Mouse (Mus musculus): ENCODE results near the gene Gabbr1. TPM values are rescaled to one million over a fixed set of nuclear protein-coding genes. Genes with fewer than 3 reads are reported as not detected.

Gabbr1 gene
- total and polyA plus RNA-seq, 3 experiments, result 2.1 to 11.6 (median 4.7) TPM

DNA sequence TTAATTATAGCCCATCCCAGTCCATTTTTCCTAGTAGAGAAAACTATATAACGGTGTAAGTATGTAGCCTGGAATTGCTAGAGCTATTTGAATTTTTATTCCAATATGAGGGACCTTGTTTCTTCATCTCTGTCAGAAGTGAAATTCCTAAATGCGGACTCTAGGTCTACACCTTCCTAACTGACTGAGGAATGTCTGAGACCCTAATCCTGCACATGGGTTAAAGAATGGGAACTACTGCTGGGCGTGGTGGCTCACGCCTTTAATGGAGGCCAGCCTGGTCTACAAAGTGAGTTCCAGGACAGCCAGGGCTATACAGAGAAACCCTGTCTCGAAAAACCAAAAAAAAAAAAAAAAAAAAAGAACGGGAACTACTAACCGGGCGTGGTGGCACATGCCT lies 16.6 kb upstream of the Gabbr1 start:
- Histone ChIP-seq H3K27me3 (replicated peaks) (no peaks in the 10 kb centered on the region), H3K9ac (ENCODE audit: insufficient read depth, low read depth) (peak overlapping the region; percentile 53; the same call in 1 of the 2 replicates), H3K79me2 (replicated peaks; ENCODE audit: control insufficient read depth, extremely low read depth, insufficient read depth, poor library complexity, severe bottlenecking) (no peaks in the 10 kb centered on the region), H3K4me2 (ENCODE audit: insufficient read depth, low read depth, poor library complexity, severe bottlenecking) (no peak overlapping the region; the same call in 1 of the 2 replicates), H3K4me3 (replicated peaks in 1 of 3; ENCODE audit: low read depth in 2 of 3, low read length in 2 of 3, poor library complexity in 1 of 3) (peak overlapping the region in 2 of 3 experiments; percentile 63 to 84), H3K9me3 (replicated peaks; ENCODE audit: low read length) (no peaks in the 10 kb centered on the region), H3K27ac (ENCODE audit: insufficient read depth, low read depth) (no peak overlapping the region), H3K36me3 (replicated peaks in 1 of 2; ENCODE audit: control insufficient read depth in 1 of 2, insufficient read depth in 1 of 2, low read length in 1 of 2) (no peaks in the 10 kb centered on the region), H3K4me1 (ENCODE audit: control insufficient read depth in 1 of 2, insufficient read depth in 2 of 2) (peaks cover 0 to 9% of the 10 kb centered on the region in 2 experiments; a peak in 2 of 4 replicates)
- dilution Hi-C loops (cut with MboI; ENCODE audit: extremely low pct_ligation_motif_present, extremely low pct_unique_long_range_greater_than_20kb, low sequenced_read_pairs) (no loop called here), in situ Hi-C loops (cut with MboI; ENCODE audit: low pct_ligation_motif_present, low pct_unique_long_range_greater_than_20kb, low sequenced_read_pairs) (no loop called here)
- TF ChIP-seq NELFE (IDR thresholded peaks at IDR 0.05; ENCODE audit: low read depth, low read length), result no peak
- no peak for TF ChIP-seq SMC3 (IDR thresholded peaks at IDR 0.05; ENCODE audit: low read depth, low read length)
- TF ChIP-seq MAX (IDR thresholded peaks at IDR 0.05; ENCODE audit: low read length), result no peak
- TF ChIP-seq ZMIZ1 (IDR thresholded peaks at IDR 0.05; ENCODE audit: low read depth, low read length), result no peak
- no peak for TF ChIP-seq JUND (conservative IDR thresholded peaks at IDR 0.05; ENCODE audit: low read depth, low read length)
- no peak for TF ChIP-seq USF2 (conservative IDR thresholded peaks at IDR 0.05; ENCODE audit: low read depth, low read length)
- TF ChIP-seq ZC3H11A (IDR thresholded peaks at IDR 0.05; ENCODE audit: low read depth, low read length), result no peak
- TF ChIP-seq ELF1 (IDR thresholded peaks at IDR 0.05; ENCODE audit: low read depth, low read length), result no peak
- no peak for TF ChIP-seq MYC (IDR thresholded peaks at IDR 0.05; ENCODE audit: low read depth, low read length)
- TF ChIP-seq CTCF (conservative IDR thresholded peaks at IDR 0.05 in 1 of 2, IDR thresholded peaks at IDR 0.05 in 1 of 2; ENCODE audit: low read depth in 2 of 2, low read length in 2 of 2), result no peak
- TF ChIP-seq MXI1 (IDR thresholded peaks at IDR 0.05; ENCODE audit: low read depth, low read length), result no peak
- no peak for TF ChIP-seq RAD21 (IDR thresholded peaks at IDR 0.05; ENCODE audit: low read depth, low read length)
- TF ChIP-seq POLR2A (IDR thresholded peaks at IDR 0.05; ENCODE audit: low read depth, low read length), result no peak
- no peak for TF ChIP-seq MAZ (IDR thresholded peaks at IDR 0.05; ENCODE audit: low read depth, low read length)
- TF ChIP-seq ETS1 (conservative IDR thresholded peaks at IDR 0.05; ENCODE audit: low read depth, low read length), result no peak
- TF ChIP-seq MAFK (IDR thresholded peaks at IDR 0.05; ENCODE audit: insufficient replicate concordance, low read length), result no peak
- no peak for TF ChIP-seq E2F4 (IDR thresholded peaks at IDR 0.05; ENCODE audit: insufficient replicate concordance, low read depth, low read length)
- TF ChIP-seq EP300 (IDR thresholded peaks at IDR 0.05; ENCODE audit: low read length), result no peak
- DNase-seq (ENCODE audit: extremely low read depth), result no peak

GRCm38 (mm10) chr17:37039127-37039894 lies 6.5 kb upstream of the Gabbr1 start:
- H3K27ac ChIP-seq (ENCODE audit: insufficient read depth, low read depth), result no peak overlapping the region
- dilution Hi-C loops (cut with MboI; ENCODE audit: extremely low pct_ligation_motif_present, extremely low pct_unique_long_range_greater_than_20kb, low sequenced_read_pairs), result no loop called here
- no peak overlapping the region for H3K4me3 ChIP-seq (replicated peaks in 1 of 3; ENCODE audit: low read depth in 2 of 3, low read length in 2 of 3, poor library complexity in 1 of 3)
- H3K27me3 ChIP-seq (replicated peaks), result peaks cover 2% of the 10 kb centered on the region
- H3K4me2 ChIP-seq (ENCODE audit: insufficient read depth, low read depth, poor library complexity, severe bottlenecking), result no peak overlapping the region
- no peak overlapping the region for H3K9ac ChIP-seq (ENCODE audit: insufficient read depth, low read depth)
- no peaks in the 10 kb centered on the region for H3K9me3 ChIP-seq (replicated peaks; ENCODE audit: low read length)
- H3K36me3 ChIP-seq (replicated peaks in 1 of 2; ENCODE audit: control insufficient read depth in 1 of 2, insufficient read depth in 1 of 2, low read length in 1 of 2), result no peaks in the 10 kb centered on the region
- in situ Hi-C loops (cut with MboI; ENCODE audit: low pct_ligation_motif_present, low pct_unique_long_range_greater_than_20kb, low sequenced_read_pairs), result no loop called here
- H3K79me2 ChIP-seq (replicated peaks; ENCODE audit: control insufficient read depth, extremely low read depth, insufficient read depth, poor library complexity, severe bottlenecking), result no peaks in the 10 kb centered on the region
- TF ChIP-seq POLR2A (IDR thresholded peaks at IDR 0.05; ENCODE audit: low read depth, low read length), result no peak
- no peak for TF ChIP-seq MAZ (IDR thresholded peaks at IDR 0.05; ENCODE audit: low read depth, low read length)
- no peak for TF ChIP-seq ELF1 (IDR thresholded peaks at IDR 0.05; ENCODE audit: low read depth, low read length)
- no peak for TF ChIP-seq NELFE (IDR thresholded peaks at IDR 0.05; ENCODE audit: low read depth, low read length)
- no peak for TF ChIP-seq CHD1 (IDR thresholded peaks at IDR 0.05; ENCODE audit: low read depth, low read length)
- no peak for TF ChIP-seq IRF4 (IDR thresholded peaks at IDR 0.05; ENCODE audit: low read depth, low read length)
- TF ChIP-seq SMC3 (IDR thresholded peaks at IDR 0.05; ENCODE audit: low read depth, low read length), result no peak
- TF ChIP-seq MXI1 (IDR thresholded peaks at IDR 0.05; ENCODE audit: low read depth, low read length), result no peak
- no peak for TF ChIP-seq MAX (IDR thresholded peaks at IDR 0.05; ENCODE audit: low read length)
- TF ChIP-seq USF2 (conservative IDR thresholded peaks at IDR 0.05; ENCODE audit: low read depth, low read length), result no peak
- TF ChIP-seq ZC3H11A (IDR thresholded peaks at IDR 0.05; ENCODE audit: low read depth, low read length), result no peak
- no peak for TF ChIP-seq MAFK (IDR thresholded peaks at IDR 0.05; ENCODE audit: insufficient replicate concordance, low read length)
- no peak for DNase-seq (ENCODE audit: extremely low read depth)
- H3K4me1 ChIP-seq (ENCODE audit: control insufficient read depth in 1 of 2, insufficient read depth in 2 of 2), result no peaks in the 10 kb centered on the region
